Mouse (Mus musculus) small intestine, adult 2 months (tissue): Measurements from ENCODE around the gene Clpx. TPM values are rescaled to one million over a fixed set of nuclear protein-coding genes. Genes with fewer than 3 reads are reported as not detected.
"Not testable (repeated sequence)": the region's sequence is repeated elsewhere in the genome, so short reads cannot be mapped to it uniquely, and the experiment has no call there.

Experiments
- H3K27ac ChIP-seq: fragments of 200-500 bp; 2 replicates; pipeline ENCODE4 v1.5.1; 2012; ENCODE audit warnings: low read depth, low read length, control low read depth, inconsistent platforms; ENCODE audit not compliant: insufficient read depth
- H3K27me3 ChIP-seq: fragments of 200-500 bp; 2 replicates; pipeline ENCODE4 v1.6.1; 2012; ENCODE audit warnings: mild to moderate bottlenecking, moderate library complexity, low read length, inconsistent platforms; ENCODE audit not compliant: control insufficient read depth, insufficient read depth
- H3K36me3 ChIP-seq: fragments of 200-500 bp; 2 replicates; pipeline ENCODE4 v1.6.1; 2012; ENCODE audit warnings: mild to moderate bottlenecking, low read length, control low read depth, inconsistent platforms; ENCODE audit not compliant: control insufficient read depth, insufficient read depth
- H3K4me1 ChIP-seq: fragments of 200-500 bp; 2 replicates; pipeline ENCODE4 v1.6.1; 2012; ENCODE audit warnings: low read length, inconsistent platforms, mixed read lengths; ENCODE audit not compliant: control insufficient read depth, insufficient read depth, insufficient read length
- H3K4me3 ChIP-seq: fragments of 200-500 bp; 2 replicates; pipeline ENCODE4 v1.5.1; 2012; ENCODE audit warnings: low read depth, mild to moderate bottlenecking, control low read depth, inconsistent platforms, low read length, moderate library complexity
- CTCF ChIP-seq: fragments of 200-500 bp; IDR thresholded peaks from 2 replicates; pipeline ENCODE4 v1.5.1; 2012; ENCODE audit warnings: low read depth, mild to moderate bottlenecking, control low read depth, inconsistent platforms, low read length, moderate library complexity, mixed read lengths; ENCODE audit not compliant: insufficient replicate concordance, insufficient read length; ENCODE audit errors: extremely low read depth
- POLR2A ChIP-seq: fragments of 200-500 bp; IDR thresholded peaks from 2 replicates; pipeline ENCODE4 v1.6.1; 2012; ENCODE audit warnings: low read depth, mild to moderate bottlenecking, control low read depth, inconsistent platforms, low read length, moderate library complexity
- WGBS: fragments of 180-500 bp; shearing (Covaris S2); methylation state at CpG from one replicate; pipeline ENCODE4 v1.1.7; 2018; 5-methylcytosine and 5-hydroxymethylcytosine counted together
- polyA plus RNA-seq: library from polyadenylated mRNA; depleted of rRNA; stranded (reverse); fragments of >200 nt; gene quantifications from 2 replicates; pipeline ENCODE4 v1.2.3, GENCODE M21; 2012

Clpx gene
- polyA plus RNA-seq, 1 experiment = 7.5 TPM

DNA sequence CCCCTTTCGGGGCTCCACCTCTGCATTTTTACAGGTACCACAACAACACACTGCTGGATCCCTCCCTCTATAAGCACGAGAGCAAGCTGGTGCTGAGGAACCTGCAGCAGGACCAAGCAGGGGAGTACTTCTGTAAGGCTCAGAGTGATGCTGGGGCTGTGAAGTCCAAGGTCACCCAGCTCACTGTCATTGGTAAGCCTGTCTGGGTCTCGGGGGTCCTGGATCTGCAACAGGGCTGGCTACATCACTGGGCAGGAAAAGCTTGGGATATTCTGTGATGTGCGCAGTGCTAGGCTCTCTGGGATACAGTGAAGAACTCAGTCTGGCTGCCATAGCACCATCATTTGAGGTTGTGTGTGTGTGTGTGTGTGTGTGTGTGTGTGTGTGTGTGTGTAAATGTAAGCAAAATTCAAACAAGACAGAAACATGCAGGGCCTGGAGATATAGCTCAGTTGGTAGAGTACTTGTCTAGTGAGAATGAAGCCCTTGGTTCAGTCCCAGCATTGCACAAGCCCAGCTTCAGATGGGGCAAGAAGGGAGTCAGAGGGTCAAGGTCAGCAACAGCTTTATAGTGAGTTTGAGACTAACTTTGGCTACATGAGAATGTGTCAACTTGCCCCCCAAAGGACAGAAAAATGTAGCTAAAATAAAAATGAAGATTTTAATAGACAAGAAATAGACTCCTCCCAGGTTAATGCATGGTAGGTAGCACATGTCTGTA is 18.1 kb upstream of the Clpx start:
- TF ChIP-seq POLR2A (no peak), CTCF (no peak)
- H3K36me3 ChIP-seq = no peaks in the 10 kb centered on the region
- 83% methylated on average over 4 of the region's 4 CpGs for WGBS
- H3K27ac ChIP-seq = no peak overlapping the region
- H3K4me3 ChIP-seq = no peak overlapping the region
- H3K27me3 ChIP-seq = no peaks in the 10 kb centered on the region
- no peaks in the 10 kb centered on the region for H3K4me1 ChIP-seq

DNA sequence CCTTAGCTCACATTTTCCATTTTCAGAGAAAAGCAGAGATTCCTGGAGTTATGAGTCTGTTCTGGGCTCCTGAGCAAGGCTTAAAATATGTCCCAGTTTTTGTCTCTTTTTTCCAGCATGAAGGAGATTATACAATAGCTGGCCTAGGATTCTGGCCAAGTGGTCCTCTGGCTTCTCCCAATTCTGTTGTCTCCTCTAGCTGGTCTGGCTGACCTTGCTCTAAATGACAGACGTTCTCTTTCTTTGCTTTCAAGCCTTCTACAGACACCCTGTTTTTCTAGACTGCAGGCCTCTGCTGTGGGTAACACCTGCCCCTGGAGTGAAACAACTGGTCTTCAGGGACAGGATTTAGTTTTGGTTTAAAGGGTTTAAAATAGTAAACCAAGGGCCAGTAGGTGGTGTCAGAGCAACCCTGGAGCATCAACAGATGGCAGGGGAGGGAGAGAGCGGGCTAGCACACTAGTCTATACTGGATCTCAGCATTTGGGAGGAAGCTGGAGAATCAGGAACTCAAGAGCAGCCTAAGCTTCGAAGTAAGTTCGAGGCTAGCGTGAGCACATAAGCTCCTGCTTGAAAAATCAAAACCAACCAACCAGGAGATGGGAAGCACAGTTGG is 12.4 kb upstream of the Clpx start:
- WGBS = 87% methylated on average over 5 of the region's 5 CpGs
- no peak overlapping the region for H3K4me3 ChIP-seq
- TF ChIP-seq CTCF = no peak
- TF ChIP-seq POLR2A = no peak
- no peaks in the 10 kb centered on the region for H3K27me3 ChIP-seq
- H3K36me3 ChIP-seq = no peaks in the 10 kb centered on the region
- no peaks in the 10 kb centered on the region for H3K4me1 ChIP-seq
- no peak overlapping the region for H3K27ac ChIP-seq

DNA sequence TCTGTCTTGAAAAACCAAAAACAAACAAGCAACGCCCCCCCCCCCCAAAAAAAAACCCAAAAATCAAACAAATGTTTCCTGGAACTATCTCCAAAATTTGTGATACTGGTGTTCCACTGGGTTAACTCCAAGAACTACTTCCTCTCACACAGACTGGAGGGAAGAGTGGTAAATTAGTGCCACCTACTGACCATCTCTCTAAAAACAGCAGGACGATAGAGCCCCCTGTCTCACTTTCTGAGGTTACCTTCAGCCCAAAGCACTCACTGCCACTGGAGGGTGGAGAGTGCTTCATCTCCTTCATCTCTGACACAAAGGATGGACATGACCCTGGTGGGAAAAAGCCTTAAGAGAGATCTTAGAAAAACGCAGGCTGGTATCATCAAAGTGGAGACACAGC is 10.8 kb upstream of the Clpx start:
- no peak overlapping the region for H3K4me3 ChIP-seq
- H3K36me3 ChIP-seq = no peaks in the 10 kb centered on the region
- H3K4me1 ChIP-seq = no peaks in the 10 kb centered on the region
- TF ChIP-seq POLR2A (no peak), CTCF (peak; percentile 36; the same call in 1 of the 2 replicates)
- H3K27me3 ChIP-seq = no peaks in the 10 kb centered on the region
- 3% methylated on average over 3 of the region's 3 CpGs for WGBS
- H3K27ac ChIP-seq = no peak overlapping the region

DNA sequence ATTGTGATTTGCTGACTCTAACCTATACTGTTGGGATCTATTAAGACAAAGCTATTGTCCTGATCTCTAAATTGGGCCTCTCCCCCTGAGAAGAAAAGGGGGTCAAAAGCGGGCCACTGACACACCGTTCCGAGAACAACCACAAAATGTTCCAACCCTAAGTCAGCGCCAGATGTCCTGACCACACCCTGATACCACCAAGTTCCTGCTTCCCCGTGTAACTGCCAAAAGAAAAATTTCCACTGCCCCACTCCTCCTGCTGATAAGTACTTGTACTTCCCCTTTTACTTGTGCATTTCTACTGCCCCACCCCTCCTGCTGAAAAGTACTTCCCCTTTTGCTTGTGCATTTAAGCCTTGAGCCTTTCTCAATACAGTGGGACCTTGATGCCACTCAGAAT is 5.8 kb upstream of the Clpx start:
- WGBS = 75% methylated on average over 5 of the region's 5 CpGs

DNA sequence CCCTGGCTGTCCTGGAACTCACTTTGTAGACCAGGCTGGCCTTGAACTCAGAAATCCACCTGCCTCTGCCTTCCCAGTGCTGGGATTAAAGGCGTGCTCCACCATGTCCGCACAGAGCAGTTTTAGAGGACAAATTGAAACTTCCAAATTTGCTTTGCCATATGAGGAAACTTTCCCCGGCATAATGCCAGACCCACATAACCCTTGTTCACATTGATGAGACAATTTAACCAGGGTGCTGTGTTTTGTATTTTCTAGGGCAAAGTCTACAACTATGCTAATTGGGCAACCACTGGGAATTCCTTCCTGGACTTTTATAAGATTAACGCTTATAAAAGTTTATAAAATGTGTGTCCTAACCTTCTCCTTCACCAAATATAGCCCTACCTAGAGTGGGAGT is 4.1 kb upstream of the Clpx start:
- Histone ChIP-seq H3K27me3 (no peaks in the 10 kb centered on the region), H3K4me3 (no peak overlapping the region), H3K36me3 (no peaks in the 10 kb centered on the region), H3K27ac (no peak overlapping the region), H3K4me1 (no peaks in the 10 kb centered on the region; the same call in 1 of the 2 replicates)
- 31% methylated on average over 4 of the region's 4 CpGs for WGBS
- TF ChIP-seq CTCF = no peak
- TF ChIP-seq POLR2A = no peak

More for the DNA sequence above, 5.8 kb upstream of the Clpx start:
- not testable (repeated sequence) for H3K4me3 ChIP-seq, H3K4me1 ChIP-seq, H3K27ac ChIP-seq, H3K36me3 ChIP-seq, H3K27me3 ChIP-seq

DNA sequence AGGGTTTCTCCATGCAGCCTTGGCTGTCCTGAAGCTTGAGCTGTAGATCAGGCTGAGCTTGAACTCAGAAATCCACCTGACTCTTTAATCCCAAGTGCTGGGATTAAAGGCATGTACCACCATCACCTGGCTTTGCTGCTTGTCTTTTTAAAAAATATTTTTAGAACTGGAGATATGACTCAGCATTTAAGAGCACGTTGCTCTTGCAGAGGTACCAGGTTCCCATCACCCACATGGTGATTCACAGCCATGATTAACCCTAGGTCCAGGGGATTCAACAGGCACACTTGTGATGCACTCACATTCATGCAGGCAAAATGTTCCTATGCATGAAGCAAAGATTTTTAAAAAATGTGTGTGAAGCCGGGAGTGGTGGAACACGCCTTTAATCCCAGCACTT is 1.6 kb upstream of the Clpx start:
- H3K4me3 ChIP-seq = no peak overlapping the region
- no peaks in the 10 kb centered on the region for H3K27me3 ChIP-seq
- no peaks in the 10 kb centered on the region for H3K36me3 ChIP-seq
- 78% methylated on average over 3 of the region's 3 CpGs for WGBS
- TF ChIP-seq POLR2A (no peak), CTCF (no peak)
- no peak overlapping the region for H3K27ac ChIP-seq
- H3K4me1 ChIP-seq = no peaks in the 10 kb centered on the region; the same call in 1 of the 2 replicates

DNA sequence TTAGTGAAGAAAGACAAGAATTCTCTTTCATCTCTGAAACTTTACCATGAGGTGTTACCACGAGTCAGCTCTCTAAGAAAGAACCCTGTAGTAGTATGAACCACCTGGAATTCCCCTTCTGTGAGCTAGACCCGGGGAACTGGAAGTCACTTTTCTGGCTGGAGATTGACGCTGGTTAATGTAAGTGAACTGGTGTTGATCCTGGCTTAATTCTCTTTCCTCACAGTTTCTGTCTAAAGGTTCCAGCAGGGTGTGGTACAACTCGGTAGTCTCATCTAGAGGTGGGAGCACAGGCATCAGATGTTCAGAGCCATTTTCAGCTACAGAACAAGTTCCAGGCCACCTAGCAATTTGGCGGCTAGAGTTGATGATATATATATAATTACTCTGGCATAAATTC is 941 bp upstream of the Clpx start:
- no peaks in the 10 kb centered on the region; the same call in 1 of the 2 replicates for H3K4me1 ChIP-seq
- 0 out of 2 replicates have a peak, but pooled peaks cover 3% of the 10 kb centered on the region for H3K36me3 ChIP-seq
- TF ChIP-seq POLR2A (no peak), CTCF (no peak)
- no peak overlapping the region for H3K4me3 ChIP-seq
- H3K27me3 ChIP-seq = no peaks in the 10 kb centered on the region
- peak overlapping the region; percentile 71; the same call in 1 of the 2 replicates for H3K27ac ChIP-seq
- WGBS = 4% methylated on average over 5 of the region's 5 CpGs
